Mouse (Mus musculus): ENCODE results near the gene Spaca4.

- no peak for TF ChIP-seq POLR2A (IDR thresholded peaks at IDR 0.05; ENCODE audit: borderline replicate concordance, extremely low read depth, insufficient read depth, insufficient read length, poor library complexity, severe bottlenecking)
- TF ChIP-seq CTCF (IDR thresholded peaks at IDR 0.05; ENCODE audit: borderline replicate concordance, extremely low read depth, insufficient read depth, insufficient read length), result no peak
Measured at GRCm38 (mm10) chr7:45755703-45756102, 30.1 kb upstream of the Spaca4 start.
